Mouse (Mus musculus) intestine, postnatal 0 days (tissue): ENCODE data around the gene Nol10. TPM values are rescaled to one million over a fixed set of nuclear protein-coding genes. Genes with fewer than 3 reads are reported as not detected.

ENCODE experiments used
- ATAC-seq: fragments of 200-750 bp; cut with Nextera tagmentation; 2 replicates; pipeline ENCODE4 v1.8.0; 2017; ENCODE audit warnings: mild to moderate bottlenecking, moderate TSS enrichment, moderate library complexity
- H3K27ac ChIP-seq: fragments of 300-500 bp; sonication (generic); 2 replicates; pipeline ENCODE4 v1.5.1; 2014; ENCODE audit warnings: mild to moderate bottlenecking, low read depth, low read length, moderate library complexity
- H3K27me3 ChIP-seq: fragments of 300-500 bp; sonication (generic); replicated peaks from 2 replicates; pipeline ENCODE4 v1.6.1; 2014; ENCODE audit warnings: low read length, mixed read lengths; ENCODE audit not compliant: control insufficient read depth, insufficient read depth
- H3K36me3 ChIP-seq: fragments of 300-500 bp; sonication (generic); 2 replicates; pipeline ENCODE4 v1.6.1; 2014; ENCODE audit warnings: mild to moderate bottlenecking, moderate library complexity; ENCODE audit not compliant: control insufficient read depth, insufficient read depth
- H3K4me1 ChIP-seq: fragments of 300-500 bp; sonication (generic); replicated peaks from 2 replicates; pipeline ENCODE4 v1.6.1; 2014; ENCODE audit warnings: antibody characterized with exemption, low read length, mixed read lengths; ENCODE audit not compliant: control insufficient read depth, insufficient read depth
- H3K4me2 ChIP-seq: fragments of 300-500 bp; sonication (generic); replicated peaks from 2 replicates; pipeline ENCODE4 v1.6.1; 2014; ENCODE audit warnings: low read depth, mild to moderate bottlenecking, moderate library complexity
- H3K4me3 ChIP-seq: fragments of 300-500 bp; sonication (generic); 2 replicates; pipeline ENCODE4 v1.5.1; 2014; ENCODE audit warnings: low read depth, low read length
- H3K9ac ChIP-seq: fragments of 300-500 bp; sonication (generic); 2 replicates; pipeline ENCODE4 v1.6.1; 2014; ENCODE audit warnings: mild to moderate bottlenecking, low read depth, low read length
- H3K9me3 ChIP-seq: fragments of 300-500 bp; sonication (generic); 2 replicates; pipeline ENCODE4 v1.6.1; 2016; ENCODE audit warnings: mixed run types; ENCODE audit not compliant: control insufficient read depth
- CTCF ChIP-seq: sonication (generic); IDR thresholded peaks from 2 replicates; pipeline ENCODE4 v1.5.1; 2016; ENCODE audit warnings: low read depth, mild to moderate bottlenecking, control low read depth, antibody characterized with exemption, moderate library complexity
- WGBS: fragments of 180-500 bp; shearing (Covaris S2); extraction: QIAGEN DNeasy Blood & Tissue Kit; methylation state at CpG from one replicate; pipeline ENCODE4 v1.1.7; 2014; 5-methylcytosine and 5-hydroxymethylcytosine counted together
- polyA plus RNA-seq: library from polyadenylated mRNA; unstranded; fragments of >200 nt; fragmentation: Nextera tagmentation; extraction: Ambion mirVana; gene quantifications from 2 replicates; pipeline ENCODE4 v1.2.1, GENCODE M21; 2015

Nol10 gene
- polyA plus RNA-seq, 1 experiment from 2014 or later = 5.2 TPM

DNA sequence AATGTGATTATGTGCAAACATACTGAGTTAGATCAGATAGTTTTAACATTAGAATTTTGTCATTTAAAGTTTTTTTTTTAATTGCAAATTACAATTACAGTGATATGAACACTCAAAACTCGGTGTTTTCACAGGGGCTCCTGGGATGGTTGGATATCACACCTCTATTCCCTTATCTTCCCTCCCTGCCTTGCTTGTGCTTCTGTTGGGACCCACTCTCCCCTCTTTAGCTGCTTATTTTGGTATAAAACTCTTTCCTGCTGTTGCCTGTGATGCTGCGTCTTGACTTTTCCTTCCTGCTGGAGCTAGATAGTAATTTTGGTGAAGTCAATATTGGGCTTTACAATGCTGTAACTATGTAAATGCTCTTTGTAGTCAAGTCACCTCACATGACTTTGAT, 63.0 kb downstream of the Nol10 start:
- H3K4me3 ChIP-seq = no peak overlapping the region
- H3K27me3 ChIP-seq = no peaks in the 10 kb centered on the region
- H3K4me2 ChIP-seq = no peak overlapping the region
- no peak for ATAC-seq
- TF ChIP-seq CTCF = no peak
- no peak overlapping the region for H3K27ac ChIP-seq
- H3K4me1 ChIP-seq = no peaks in the 10 kb centered on the region
- 90% methylated on average over 2 of the region's 2 CpGs for WGBS
- no peak overlapping the region for H3K9ac ChIP-seq
- peaks cover 14% of the 10 kb centered on the region; the same call in 1 of the 2 replicates for H3K36me3 ChIP-seq
- H3K9me3 ChIP-seq = no peaks in the 10 kb centered on the region

DNA sequence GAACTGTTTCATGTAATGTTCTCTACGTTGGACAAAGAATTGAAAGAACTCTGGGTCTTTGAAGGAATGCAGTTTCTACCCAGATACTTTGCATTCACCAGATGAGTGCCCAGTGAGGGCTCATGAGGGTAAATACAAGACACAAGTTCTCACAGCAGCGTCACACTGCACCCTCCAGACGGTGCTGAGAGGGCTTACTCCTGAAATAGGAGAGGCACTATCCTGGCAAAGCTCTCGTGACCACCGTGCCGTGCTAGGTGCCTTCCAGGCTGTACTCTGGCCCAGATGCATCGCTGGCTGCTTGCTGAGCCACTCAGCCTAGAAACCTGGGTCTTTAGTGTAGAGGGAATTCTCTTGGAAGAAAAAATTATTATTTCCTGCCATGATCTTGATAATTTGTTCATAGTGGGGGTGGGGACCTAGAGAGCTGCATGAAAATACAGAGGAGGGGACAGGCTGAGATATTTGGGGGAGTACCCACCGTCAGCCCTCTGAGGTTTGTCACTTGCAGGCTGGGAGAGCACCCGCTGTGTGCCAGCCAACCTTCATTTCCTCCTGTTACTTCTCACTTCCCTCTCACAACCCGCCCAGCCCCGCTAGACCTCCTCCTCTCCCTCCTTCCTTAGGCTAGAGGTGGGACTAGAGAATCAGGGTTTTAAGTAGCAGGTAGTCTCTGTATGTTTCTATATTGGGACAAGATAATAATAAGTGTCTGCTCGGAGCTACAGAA, 63.7 kb downstream of the Nol10 start:
- WGBS = 70% methylated on average over 12 of the region's 12 CpGs
- no peak for ATAC-seq
- H3K4me1 ChIP-seq = no peaks in the 10 kb centered on the region
- TF ChIP-seq CTCF = no peak
- H3K36me3 ChIP-seq = peaks cover 17% of the 10 kb centered on the region
- H3K4me3 ChIP-seq = no peak overlapping the region
- H3K27ac ChIP-seq = no peak overlapping the region
- no peaks in the 10 kb centered on the region for H3K9me3 ChIP-seq
- H3K9ac ChIP-seq = no peak overlapping the region
- no peak overlapping the region for H3K4me2 ChIP-seq
- no peaks in the 10 kb centered on the region for H3K27me3 ChIP-seq

GRCm38 (mm10) chr12:17414734-17415133, 66.5 kb downstream of the Nol10 start:
- Histone ChIP-seq H3K36me3 (peaks cover 18% of the 10 kb centered on the region), H3K4me3 (no peak overlapping the region), H3K9ac (no peak overlapping the region), H3K27ac (no peak overlapping the region), H3K9me3 (no peaks in the 10 kb centered on the region), H3K4me1 (no peaks in the 10 kb centered on the region), H3K4me2 (no peak overlapping the region), H3K27me3 (no peaks in the 10 kb centered on the region)
- no peak for ATAC-seq
- no peak for TF ChIP-seq CTCF
- 88% methylated on average over 7 of the region's 7 CpGs for WGBS

GRCm38 (mm10) chr12:17420168-17420810, 72.0 kb downstream of the Nol10 start:
- ATAC-seq = no peak
- no peaks in the 10 kb centered on the region for H3K9me3 ChIP-seq
- no peak overlapping the region for H3K4me3 ChIP-seq
- no peak overlapping the region for H3K4me2 ChIP-seq
- peaks cover 26% of the 10 kb centered on the region for H3K36me3 ChIP-seq
- H3K27me3 ChIP-seq = no peaks in the 10 kb centered on the region
- TF ChIP-seq CTCF = no peak
- H3K9ac ChIP-seq = no peak overlapping the region
- no peak overlapping the region for H3K27ac ChIP-seq
- WGBS = 17% methylated on average over 3 of the region's 3 CpGs
- no peaks in the 10 kb centered on the region for H3K4me1 ChIP-seq

GRCm38 (mm10) chr12:17425254-17426169, 77.3 kb downstream of the Nol10 start:
- TF ChIP-seq CTCF = no peak
- H3K9me3 ChIP-seq = no peaks in the 10 kb centered on the region
- H3K9ac ChIP-seq = no peak overlapping the region
- WGBS = 57% methylated on average over 11 of the region's 11 CpGs
- no peak for ATAC-seq
- no peaks in the 10 kb centered on the region for H3K27me3 ChIP-seq
- peaks cover 20% of the 10 kb centered on the region; the same call in 1 of the 2 replicates for H3K36me3 ChIP-seq
- no peaks in the 10 kb centered on the region for H3K4me1 ChIP-seq
- H3K4me3 ChIP-seq = no peak overlapping the region
- no peak overlapping the region for H3K27ac ChIP-seq
- H3K4me2 ChIP-seq = no peak overlapping the region

GRCm38 (mm10) chr12:17426735-17427134, 78.5 kb downstream of the Nol10 start:
- no peak overlapping the region for H3K4me2 ChIP-seq
- no peak overlapping the region for H3K4me3 ChIP-seq
- no peaks in the 10 kb centered on the region for H3K9me3 ChIP-seq
- 75% methylated on average over 3 of the region's 3 CpGs for WGBS
- ATAC-seq = no peak
- no peak overlapping the region for H3K9ac ChIP-seq
- no peaks in the 10 kb centered on the region for H3K4me1 ChIP-seq
- H3K27me3 ChIP-seq = no peaks in the 10 kb centered on the region
- no peak overlapping the region for H3K27ac ChIP-seq
- peaks cover 20% of the 10 kb centered on the region; the same call in 1 of the 2 replicates for H3K36me3 ChIP-seq
- TF ChIP-seq CTCF = no peak
